Mouse (Mus musculus): ENCODE measurements around the gene Zfpm1.
A peak's percentile ranks its signal among the peaks of the same experiment; 100 is the strongest.

Gene Zfpm1

DNA sequence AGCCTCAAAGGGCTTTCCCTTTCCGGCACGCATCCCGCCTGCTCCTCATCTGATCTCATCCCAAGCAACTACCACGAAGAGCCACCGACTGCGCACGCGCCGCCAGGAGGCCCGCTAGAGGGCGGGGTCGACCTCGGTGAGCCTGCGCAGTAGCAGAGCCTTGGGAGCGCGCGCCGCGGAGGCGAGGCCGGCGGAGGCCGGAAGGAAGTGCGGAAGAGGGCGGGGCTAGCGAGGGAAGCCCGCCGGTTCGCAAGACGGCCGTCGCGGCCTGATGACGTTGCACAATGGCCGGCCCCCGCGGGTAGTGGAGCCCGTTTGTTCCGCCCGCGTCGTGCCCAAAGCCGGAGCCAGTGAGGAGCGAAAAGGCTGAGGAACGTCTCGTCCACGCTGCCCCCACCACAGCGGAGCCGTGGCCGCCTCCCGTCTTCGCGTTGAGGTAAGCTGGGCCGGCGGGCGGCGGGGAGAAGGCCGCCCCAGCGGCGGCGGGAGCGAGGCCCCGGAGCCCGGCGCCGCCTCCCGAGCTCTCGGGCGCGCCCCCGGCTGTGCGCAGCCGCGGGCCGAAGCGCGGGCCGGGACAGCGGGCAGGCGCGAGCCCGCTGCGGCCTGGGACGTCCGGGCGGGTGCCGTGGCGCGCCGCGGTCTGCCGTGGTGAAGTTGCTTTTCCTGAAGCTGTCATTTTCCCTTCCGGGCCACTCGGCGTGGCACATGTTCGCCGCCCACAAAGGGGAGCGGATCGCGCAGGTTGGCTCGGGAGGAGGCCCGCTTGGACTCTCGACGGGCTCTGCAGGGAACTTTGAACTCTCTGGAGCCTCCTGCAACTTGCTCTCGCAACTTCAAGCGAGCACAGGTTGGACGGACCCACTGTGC, 94.7 kb downstream of the Zfpm1 start, which contains the start of gene Zc3h18:
Zc3h18 (plus strand) TSS at position 245 of the 867 bp plus-strand sequence.
- DNase-seq (ENCODE audit: low read depth, low spot score) = peak; percentile 100

DNA sequence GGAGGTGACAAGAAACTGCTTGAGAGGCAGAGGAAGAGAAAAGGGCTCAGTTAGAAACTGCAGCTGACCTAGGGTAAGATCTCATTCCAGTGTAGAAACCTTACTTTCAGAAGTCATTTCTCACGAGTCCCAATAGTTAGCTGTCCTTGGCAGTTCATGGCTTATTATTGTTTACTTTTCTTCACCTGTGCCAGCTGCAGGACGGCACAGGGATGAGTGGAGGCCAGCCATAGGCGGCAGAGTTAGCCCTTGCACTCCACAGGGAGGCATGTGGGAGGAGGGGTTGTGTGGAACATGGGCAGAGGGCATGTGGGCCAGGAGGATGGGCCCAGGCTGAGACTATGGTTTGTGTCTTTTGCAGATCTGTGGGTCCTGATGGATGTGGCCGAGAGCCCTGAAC, 101.1 kb downstream of the Zfpm1 start:
- no peak for DNase-seq (ENCODE audit: low read depth, low spot score)
